Mouse (Mus musculus): ENCODE results near the gene Eya3.

The Eya3 gene

GRCm38 (mm10) chr4:132605816-132606215 lies 33.0 kb upstream of the Eya3 start:
- no peak overlapping the region for H3K4me3 ChIP-seq (replicated peaks; ENCODE audit: low read length)
- 0 out of 2 replicates have a peak, but pooled peaks cover 3% of the 10 kb centered on the region for H3K4me1 ChIP-seq (replicated peaks; ENCODE audit: low read depth, low read length)
- TF ChIP-seq POU5F1 (IDR thresholded peaks at IDR 0.05; ENCODE audit: borderline replicate concordance, low read length) = no peak
- TF ChIP-seq CTCF (conservative IDR thresholded peaks at IDR 0.05; ENCODE audit: low read length) = no peak
- TF ChIP-seq NANOG (IDR thresholded peaks at IDR 0.05; ENCODE audit: borderline replicate concordance, low read length) = no peak
- H3K9me3 ChIP-seq (ENCODE audit: low read length) = no peaks in the 10 kb centered on the region
- peaks cover 3% of the 10 kb centered on the region; the same call in 1 of the 2 replicates for H3K27me3 ChIP-seq (ENCODE audit: insufficient read depth, low read length)
- H3K36me3 ChIP-seq (ENCODE audit: insufficient read depth, low read length) = no peaks in the 10 kb centered on the region

DNA sequence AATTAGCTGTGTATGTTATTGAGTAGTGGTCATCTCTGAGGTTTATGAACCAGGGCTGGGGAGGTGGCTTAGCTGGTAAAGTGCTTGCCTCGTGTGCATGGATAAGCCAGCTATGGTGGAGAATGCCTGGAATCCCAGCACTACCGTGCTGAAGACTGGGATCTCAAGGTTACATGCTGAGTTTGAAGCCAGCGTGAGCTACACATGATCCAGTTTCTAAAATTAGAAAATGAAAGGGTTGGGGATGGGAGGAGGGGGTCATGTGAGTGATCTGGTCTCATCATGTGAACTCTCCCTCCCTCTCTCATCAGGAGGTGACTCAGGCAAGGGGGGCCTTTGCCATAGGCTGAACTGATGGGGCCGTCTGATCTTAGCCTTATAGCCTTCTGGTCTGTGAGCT lies 30.6 kb upstream of the Eya3 start:
- peaks cover 7% of the 10 kb centered on the region; the same call in 1 of the 2 replicates for H3K27me3 ChIP-seq (ENCODE audit: insufficient read depth, low read length)
- no peaks in the 10 kb centered on the region for H3K9me3 ChIP-seq (ENCODE audit: low read length)
- H3K36me3 ChIP-seq (ENCODE audit: insufficient read depth, low read length) = no peaks in the 10 kb centered on the region
- no peak overlapping the region for H3K4me3 ChIP-seq (replicated peaks; ENCODE audit: low read length)
- TF ChIP-seq POU5F1 (IDR thresholded peaks at IDR 0.05; ENCODE audit: borderline replicate concordance, low read length) = no peak
- no peak for TF ChIP-seq NANOG (IDR thresholded peaks at IDR 0.05; ENCODE audit: borderline replicate concordance, low read length)
- TF ChIP-seq CTCF (conservative IDR thresholded peaks at IDR 0.05; ENCODE audit: low read length) = no peak
- H3K4me1 ChIP-seq (replicated peaks; ENCODE audit: low read depth, low read length) = peaks cover 8% of the 10 kb centered on the region; the same call in 1 of the 2 replicates

DNA sequence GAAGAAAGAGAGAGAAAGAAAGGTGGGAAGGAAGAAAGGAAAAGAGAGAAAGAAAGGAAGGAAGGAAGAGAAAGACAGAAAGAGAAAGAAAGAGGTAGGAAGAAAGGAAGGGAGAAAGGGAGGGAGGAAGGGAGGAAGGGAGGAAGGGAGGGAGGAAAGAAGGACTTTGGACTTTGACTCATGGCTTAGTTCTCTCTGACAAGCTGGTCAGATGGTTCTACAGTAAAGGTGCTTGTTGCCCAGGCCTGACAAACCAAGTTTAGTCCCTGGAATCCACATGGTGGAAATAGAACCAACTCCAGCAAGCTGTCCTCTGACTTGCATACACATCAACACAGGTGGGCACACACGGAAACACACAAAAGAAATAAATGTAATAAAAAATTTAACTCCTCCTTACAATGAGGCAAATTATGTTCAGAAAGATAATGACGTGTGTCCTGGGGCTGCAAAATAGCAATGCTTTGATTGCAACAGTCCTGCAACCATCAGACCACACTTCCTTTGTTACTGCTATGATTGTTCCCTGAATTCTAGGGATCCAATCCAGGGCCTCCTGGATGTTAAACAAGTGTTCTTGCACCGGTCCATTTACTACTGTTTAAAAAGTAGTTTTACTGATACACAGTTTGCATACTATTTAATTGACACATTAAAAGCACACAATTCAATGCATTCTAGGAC lies 28.3 kb upstream of the Eya3 start:
- no peak for TF ChIP-seq CTCF (conservative IDR thresholded peaks at IDR 0.05; ENCODE audit: low read length)
- TF ChIP-seq POU5F1 (IDR thresholded peaks at IDR 0.05; ENCODE audit: borderline replicate concordance, low read length) = no peak
- no peak for TF ChIP-seq NANOG (IDR thresholded peaks at IDR 0.05; ENCODE audit: borderline replicate concordance, low read length)
- no peaks in the 10 kb centered on the region for H3K36me3 ChIP-seq (ENCODE audit: insufficient read depth, low read length)
- H3K27me3 ChIP-seq (ENCODE audit: insufficient read depth, low read length) = peaks cover 7% of the 10 kb centered on the region; the same call in 1 of the 2 replicates
- H3K9me3 ChIP-seq (ENCODE audit: low read length) = peaks cover 7% of the 10 kb centered on the region; the same call in 1 of the 2 replicates
- peaks cover 8% of the 10 kb centered on the region; the same call in 1 of the 2 replicates for H3K4me1 ChIP-seq (replicated peaks; ENCODE audit: low read depth, low read length)
- no peak overlapping the region for H3K4me3 ChIP-seq (replicated peaks; ENCODE audit: low read length)

GRCm38 (mm10) chr4:132611320-132611719 lies 27.5 kb upstream of the Eya3 start:
- H3K27me3 ChIP-seq (ENCODE audit: insufficient read depth, low read length) = peaks cover 7% of the 10 kb centered on the region; the same call in 1 of the 2 replicates
- TF ChIP-seq POU5F1 (IDR thresholded peaks at IDR 0.05; ENCODE audit: borderline replicate concordance, low read length) = no peak
- TF ChIP-seq NANOG (IDR thresholded peaks at IDR 0.05; ENCODE audit: borderline replicate concordance, low read length) = no peak
- TF ChIP-seq CTCF (conservative IDR thresholded peaks at IDR 0.05; ENCODE audit: low read length) = no peak

DNA sequence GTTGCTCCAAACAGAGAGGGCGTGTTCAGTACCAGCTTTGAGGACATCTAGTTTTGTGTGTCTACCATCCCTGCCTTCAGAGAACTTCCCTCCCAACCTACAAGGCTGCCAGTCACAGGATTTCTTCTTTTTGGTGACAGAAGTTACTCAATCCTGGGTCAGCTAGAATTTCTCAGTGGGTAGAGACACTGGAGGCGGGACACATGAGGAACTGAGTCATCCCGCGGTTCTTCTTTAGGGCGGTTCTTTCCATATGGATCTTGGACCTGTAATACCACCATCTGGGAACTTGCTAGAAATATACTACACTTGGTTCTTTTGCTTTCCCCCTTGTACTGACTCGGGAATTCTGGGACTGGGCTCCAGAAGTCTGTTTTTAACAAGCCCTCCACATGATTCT lies 20.9 kb upstream of the Eya3 start:
- peaks cover 7% of the 10 kb centered on the region; the same call in 1 of the 2 replicates for H3K9me3 ChIP-seq (ENCODE audit: low read length)
- peaks cover 27% of the 10 kb centered on the region for H3K4me1 ChIP-seq (replicated peaks; ENCODE audit: low read depth, low read length)
- no peaks in the 10 kb centered on the region for H3K36me3 ChIP-seq (ENCODE audit: insufficient read depth, low read length)
- H3K27me3 ChIP-seq (ENCODE audit: insufficient read depth, low read length) = peaks cover 2% of the 10 kb centered on the region; the same call in 1 of the 2 replicates
- no peak for TF ChIP-seq CTCF (conservative IDR thresholded peaks at IDR 0.05; ENCODE audit: low read length)
- H3K4me3 ChIP-seq (replicated peaks; ENCODE audit: low read length) = no peak overlapping the region

More at GRCm38 (mm10) chr4:132611320-132611719, 27.5 kb upstream of the Eya3 start:
- Histone ChIP-seq H3K4me3 (replicated peaks; ENCODE audit: low read length) (no peak overlapping the region), H3K36me3 (ENCODE audit: insufficient read depth, low read length) (no peaks in the 10 kb centered on the region), H3K9me3 (ENCODE audit: low read length) (peaks cover 7% of the 10 kb centered on the region; the same call in 1 of the 2 replicates), H3K4me1 (replicated peaks; ENCODE audit: low read depth, low read length) (peaks cover 8% of the 10 kb centered on the region; the same call in 1 of the 2 replicates)

- peaks cover 2% of the 10 kb centered on the region; the same call in 1 of the 2 replicates for H3K27me3 ChIP-seq (ENCODE audit: insufficient read depth, low read length)
- H3K36me3 ChIP-seq (ENCODE audit: insufficient read depth, low read length) = no peaks in the 10 kb centered on the region
- H3K4me3 ChIP-seq (replicated peaks; ENCODE audit: low read length) = no peak overlapping the region
- peaks cover 27% of the 10 kb centered on the region for H3K4me1 ChIP-seq (replicated peaks; ENCODE audit: low read depth, low read length)
- TF ChIP-seq POU5F1 (IDR thresholded peaks at IDR 0.05; ENCODE audit: borderline replicate concordance, low read length) = no peak
- no peak for TF ChIP-seq CTCF (conservative IDR thresholded peaks at IDR 0.05; ENCODE audit: low read length)
- TF ChIP-seq NANOG (IDR thresholded peaks at IDR 0.05; ENCODE audit: borderline replicate concordance, low read length) = no peak
- peaks cover 7% of the 10 kb centered on the region; the same call in 1 of the 2 replicates for H3K9me3 ChIP-seq (ENCODE audit: low read length)
These were observed 19.9 kb upstream of the Eya3 start for GRCm38 (mm10) chr4:132618850-132619375.

GRCm38 (mm10) chr4:132620134-132620533 lies 18.7 kb upstream of the Eya3 start:
- TF ChIP-seq NANOG (IDR thresholded peaks at IDR 0.05; ENCODE audit: borderline replicate concordance, low read length) = no peak
- TF ChIP-seq CTCF (conservative IDR thresholded peaks at IDR 0.05; ENCODE audit: low read length) = peak; percentile 63
- no peak for TF ChIP-seq POU5F1 (IDR thresholded peaks at IDR 0.05; ENCODE audit: borderline replicate concordance, low read length)
- Histone ChIP-seq H3K4me3 (replicated peaks; ENCODE audit: low read length) (no peak overlapping the region), H3K4me1 (replicated peaks; ENCODE audit: low read depth, low read length) (peaks cover 29% of the 10 kb centered on the region)

GRCm38 (mm10) chr4:132621287-132622068 lies 17.3 kb upstream of the Eya3 start:
- no peak overlapping the region for H3K4me3 ChIP-seq (replicated peaks; ENCODE audit: low read length)
- peaks cover 29% of the 10 kb centered on the region for H3K4me1 ChIP-seq (replicated peaks; ENCODE audit: low read depth, low read length)
- TF ChIP-seq CTCF (conservative IDR thresholded peaks at IDR 0.05; ENCODE audit: low read length) = no peak
- TF ChIP-seq POU5F1 (IDR thresholded peaks at IDR 0.05; ENCODE audit: borderline replicate concordance, low read length) = no peak
- TF ChIP-seq NANOG (IDR thresholded peaks at IDR 0.05; ENCODE audit: borderline replicate concordance, low read length) = no peak
- no peaks in the 10 kb centered on the region for H3K36me3 ChIP-seq (ENCODE audit: insufficient read depth, low read length)
- no peaks in the 10 kb centered on the region for H3K9me3 ChIP-seq (ENCODE audit: low read length)
- H3K27me3 ChIP-seq (ENCODE audit: insufficient read depth, low read length) = peaks cover 2% of the 10 kb centered on the region; the same call in 1 of the 2 replicates

More at GRCm38 (mm10) chr4:132620134-132620533, 18.7 kb upstream of the Eya3 start:
- Histone ChIP-seq H3K9me3 (ENCODE audit: low read length) (peaks cover under 1% of the 10 kb centered on the region; the same call in 1 of the 2 replicates), H3K27me3 (ENCODE audit: insufficient read depth, low read length) (peaks cover 2% of the 10 kb centered on the region; the same call in 1 of the 2 replicates), H3K36me3 (ENCODE audit: insufficient read depth, low read length) (no peaks in the 10 kb centered on the region)
